Mouse (Mus musculus) cerebellum, postnatal 14 days (tissue): ENCODE results near the gene Pkig.
"Not testable (repeated sequence)": the region's sequence is repeated elsewhere in the genome, so short reads cannot be mapped to it uniquely, and the experiment has no call there.

Experiments
- DNase-seq, 2 experiments: peaks; one replicate each; pipeline ENCODE4 v3.0.0; 2021; ENCODE audit warnings: mixed read lengths in 2 of 2

The Pkig gene

GRCm38 (mm10) chr2:163685761-163686200 is 27.6 kb downstream of the Pkig start:
- peak; percentile 41 to 59 for DNase-seq

GRCm38 (mm10) chr2:163686233-163686632 is 28.0 kb downstream of the Pkig start:
- no peak for DNase-seq

- no peak for DNase-seq
Measured at GRCm38 (mm10) chr2:163686886-163687285, 28.7 kb downstream of the Pkig start.

GRCm38 (mm10) chr2:163688377-163688776 is 30.2 kb downstream of the Pkig start:
- not testable (repeated sequence) for DNase-seq

GRCm38 (mm10) chr2:163689771-163690170 is 31.6 kb downstream of the Pkig start:
- DNase-seq = no peak

- DNase-seq = peak in 1 of 2 experiments; percentile 22
Measured at GRCm38 (mm10) chr2:163690409-163691304, 32.5 kb downstream of the Pkig start.

GRCm38 (mm10) chr2:163691846-163692605 is 33.8 kb downstream of the Pkig start:
- DNase-seq = no peak

- no peak for DNase-seq
Measured at GRCm38 (mm10) chr2:163692873-163693612, 34.9 kb downstream of the Pkig start.

- peak; percentile 39 to 51 for DNase-seq
Measured at GRCm38 (mm10) chr2:163693716-163694314, 35.6 kb downstream of the Pkig start.

GRCm38 (mm10) chr2:163696763-163697162 is 38.6 kb downstream of the Pkig start:
- no peak for DNase-seq

GRCm38 (mm10) chr2:163697764-163698480 is 39.7 kb downstream of the Pkig start:
- no peak for DNase-seq

- peak in 1 of 2 experiments; percentile 31 for DNase-seq
Measured at GRCm38 (mm10) chr2:163699078-163699780, 41.0 kb downstream of the Pkig start.

GRCm38 (mm10) chr2:163702431-163702830 is 44.2 kb downstream of the Pkig start:
- no peak for DNase-seq

GRCm38 (mm10) chr2:163702921-163703320 is 44.7 kb downstream of the Pkig start:
- no peak for DNase-seq

- DNase-seq = no peak
Measured at GRCm38 (mm10) chr2:163703599-163704260, 45.5 kb downstream of the Pkig start.

GRCm38 (mm10) chr2:163708321-163708720 is 50.1 kb downstream of the Pkig start:
- DNase-seq = no peak

GRCm38 (mm10) chr2:163708763-163709250 is 50.6 kb downstream of the Pkig start:
- no peak for DNase-seq

- no peak for DNase-seq
Measured at GRCm38 (mm10) chr2:163710000-163710399, 51.8 kb downstream of the Pkig start.

GRCm38 (mm10) chr2:163710606-163711159 is 52.5 kb downstream of the Pkig start:
- DNase-seq = no peak

- DNase-seq = no peak
Measured at GRCm38 (mm10) chr2:163711368-163711868, 53.2 kb downstream of the Pkig start.
